Mouse (Mus musculus) embryonic fibroblast, embryonic 13.5 days (primary cell): ENCODE measurements around the gene G430095P16Rik. TPM values are rescaled to one million over a fixed set of nuclear protein-coding genes. Genes with fewer than 3 reads are reported as not detected.

Experiments used
- H3K27ac ChIP-seq: 2 replicates; pipeline ENCODE4 v1.5.1; 2012; ENCODE audit warnings: low read length, control low read depth, inconsistent platforms; ENCODE audit not compliant: insufficient read depth
- H3K4me1 ChIP-seq: 2 replicates; pipeline ENCODE4 v1.6.1; 2011; ENCODE audit warnings: low read length; ENCODE audit not compliant: control insufficient read depth, insufficient read depth
- H3K4me3 ChIP-seq: 2 replicates; pipeline ENCODE4 v1.5.1; 2011; ENCODE audit warnings: mild to moderate bottlenecking, control low read depth, low read length; ENCODE audit not compliant: insufficient read depth
- CTCF ChIP-seq: IDR thresholded peaks from 2 replicates; pipeline ENCODE4 v1.5.1; 2011; ENCODE audit warnings: mild to moderate bottlenecking, control low read depth, low read length, moderate library complexity, borderline replicate concordance; ENCODE audit not compliant: insufficient read depth
- POLR2A ChIP-seq: IDR thresholded peaks from 2 replicates; pipeline ENCODE4 v1.6.1; 2011; ENCODE audit warnings: low read depth, mild to moderate bottlenecking, control low read depth, low read length, moderate library complexity
- polyA plus RNA-seq: library from polyadenylated mRNA; stranded (reverse); fragments of >200 nt; gene quantifications from 2 replicates; pipeline ENCODE4 v1.2.4, GENCODE M21; 2011; ENCODE audit warnings: low read depth; ENCODE audit not compliant: missing spikeins, insufficient read length

Gene G430095P16Rik
- polyA plus RNA-seq, 1 experiment = 0.74 TPM

- H3K27ac ChIP-seq = no peak overlapping the region
Observed at GRCm38 (mm10) chr8:84707267-84707883, 15.4 kb upstream of the G430095P16Rik start.

GRCm38 (mm10) chr8:84708071-84708541 is 14.7 kb upstream of the G430095P16Rik start:
- no peak overlapping the region for H3K27ac ChIP-seq
- TF ChIP-seq POLR2A = no peak
- TF ChIP-seq CTCF = no peak
- H3K4me3 ChIP-seq = no peak overlapping the region
- H3K4me1 ChIP-seq = peaks cover 15% of the 10 kb centered on the region

More at GRCm38 (mm10) chr8:84707267-84707883, 15.4 kb upstream of the G430095P16Rik start:
- TF ChIP-seq POLR2A (no peak), CTCF (no peak)
- H3K4me3 ChIP-seq = no peak overlapping the region
- H3K4me1 ChIP-seq = peaks cover 10% of the 10 kb centered on the region

GRCm38 (mm10) chr8:84708774-84709475 is 13.9 kb upstream of the G430095P16Rik start:
- no peak overlapping the region for H3K27ac ChIP-seq
- no peak overlapping the region for H3K4me3 ChIP-seq
- TF ChIP-seq CTCF (peak; percentile 65), POLR2A (no peak)
- H3K4me1 ChIP-seq = peaks cover 18% of the 10 kb centered on the region

- H3K4me1 ChIP-seq = peaks cover 18% of the 10 kb centered on the region
- no peak overlapping the region for H3K4me3 ChIP-seq
- H3K27ac ChIP-seq = peak overlapping the region; percentile 21; the same call in 1 of the 2 replicates
- TF ChIP-seq CTCF (no peak), POLR2A (no peak)
Observed at GRCm38 (mm10) chr8:84709931-84710330, 12.9 kb upstream of the G430095P16Rik start.

GRCm38 (mm10) chr8:84711312-84711711 is 11.5 kb upstream of the G430095P16Rik start:
- TF ChIP-seq CTCF (no peak), POLR2A (no peak)
- Histone ChIP-seq H3K4me3 (no peak overlapping the region), H3K4me1 (peaks cover 18% of the 10 kb centered on the region), H3K27ac (peak overlapping the region; percentile 97)

- H3K4me3 ChIP-seq = no peak overlapping the region
- peaks cover 18% of the 10 kb centered on the region for H3K4me1 ChIP-seq
- H3K27ac ChIP-seq = peak overlapping the region; percentile 97
- no peak; the same call in 1 of the 2 replicates for TF ChIP-seq POLR2A
- no peak for TF ChIP-seq CTCF
Observed at GRCm38 (mm10) chr8:84711933-84712758, 10.7 kb upstream of the G430095P16Rik start.

- H3K4me1 ChIP-seq = peaks cover 18% of the 10 kb centered on the region
- TF ChIP-seq CTCF = no peak
- no peak; the same call in 1 of the 2 replicates for TF ChIP-seq POLR2A
- H3K27ac ChIP-seq = peak overlapping the region; percentile 97
Observed at GRCm38 (mm10) chr8:84712759-84713120, 10.1 kb upstream of the G430095P16Rik start.

GRCm38 (mm10) chr8:84713381-84713780 is 9.4 kb upstream of the G430095P16Rik start:
- Histone ChIP-seq H3K4me3 (no peak overlapping the region), H3K27ac (peak overlapping the region; percentile 97), H3K4me1 (peaks cover 18% of the 10 kb centered on the region)
- no peak for TF ChIP-seq CTCF
- TF ChIP-seq POLR2A = no peak

More at GRCm38 (mm10) chr8:84712759-84713120, 10.1 kb upstream of the G430095P16Rik start:
- no peak overlapping the region for H3K4me3 ChIP-seq

- H3K4me3 ChIP-seq = no peak overlapping the region
- H3K4me1 ChIP-seq = peaks cover 18% of the 10 kb centered on the region
- TF ChIP-seq CTCF = no peak
- TF ChIP-seq POLR2A = no peak
- peak overlapping the region; percentile 97; the same call in 1 of the 2 replicates for H3K27ac ChIP-seq
Observed at GRCm38 (mm10) chr8:84714161-84714560, 8.6 kb upstream of the G430095P16Rik start.
